Mouse (Mus musculus): ENCODE measurements around the gene Atxn1. TPM values are rescaled to one million over a fixed set of nuclear protein-coding genes. Genes with fewer than 3 reads are reported as not detected.

Atxn1 gene
- polyA plus RNA-seq, 1 experiment = 34.1 TPM

DNA sequence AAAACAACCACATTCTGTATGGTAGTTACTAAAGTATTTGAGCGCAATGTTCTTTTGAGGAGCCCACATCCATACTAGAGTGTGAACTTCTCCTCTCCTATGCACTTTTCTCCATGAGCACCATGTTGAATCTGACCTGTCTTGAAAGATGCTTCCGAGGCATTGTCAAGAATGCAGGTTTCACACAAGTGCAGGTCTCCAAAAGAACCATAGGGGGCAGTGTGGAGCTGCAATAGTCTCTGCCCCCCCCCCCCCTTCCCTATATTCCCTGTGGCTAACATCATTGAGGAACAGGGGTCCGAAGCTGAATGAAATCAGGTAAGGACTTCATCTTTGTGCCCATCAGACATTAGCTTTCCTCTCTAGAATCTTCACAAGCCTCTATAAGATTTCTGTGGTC is 332.7 kb downstream of the Atxn1 start:
- no peaks in the 10 kb centered on the region; the same call in 1 of the 2 replicates for H3K4me1 ChIP-seq (ENCODE audit: control insufficient read depth, insufficient read depth, low read length)
- H3K4me3 ChIP-seq (ENCODE audit: insufficient read depth, low read length) = no peak overlapping the region
- H3K27ac ChIP-seq (ENCODE audit: insufficient read depth, low read length) = no peak overlapping the region
- TF ChIP-seq POLR2A (IDR thresholded peaks at IDR 0.05; ENCODE audit: extremely low read depth, insufficient read depth, low read length) = no peak
- TF ChIP-seq CTCF (IDR thresholded peaks at IDR 0.05; ENCODE audit: extremely low read depth, insufficient read depth, low read length) = peak; percentile 30

GRCm38 (mm10) chr13:45630518-45631290 is 334.1 kb downstream of the Atxn1 start:
- H3K27ac ChIP-seq (ENCODE audit: insufficient read depth, low read length) = no peak overlapping the region
- no peaks in the 10 kb centered on the region for H3K4me1 ChIP-seq (ENCODE audit: control insufficient read depth, insufficient read depth, low read length)
- no peak for TF ChIP-seq POLR2A (IDR thresholded peaks at IDR 0.05; ENCODE audit: extremely low read depth, insufficient read depth, low read length)
- no peak for TF ChIP-seq CTCF (IDR thresholded peaks at IDR 0.05; ENCODE audit: extremely low read depth, insufficient read depth, low read length)
- H3K4me3 ChIP-seq (ENCODE audit: insufficient read depth, low read length) = no peak overlapping the region

DNA sequence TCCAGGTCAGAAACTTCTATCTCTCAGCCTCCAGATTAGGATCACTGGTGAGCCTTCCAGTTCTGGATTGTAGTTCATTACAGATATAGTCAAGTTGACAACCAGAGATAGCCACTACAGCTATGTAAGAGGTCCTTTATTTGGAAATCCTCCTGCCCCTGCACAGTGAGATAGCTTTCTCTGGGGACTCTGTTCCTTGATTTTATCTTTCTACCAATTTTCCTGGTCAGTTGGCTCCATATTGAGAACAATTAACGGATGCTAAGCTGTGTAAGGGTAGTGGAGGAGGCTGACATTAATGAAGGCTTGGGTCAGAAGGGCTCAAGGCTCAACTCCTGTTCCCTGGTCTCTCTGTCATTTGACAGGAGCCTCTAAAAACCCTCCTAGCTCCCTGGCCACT is 335.1 kb downstream of the Atxn1 start:
- TF ChIP-seq CTCF (IDR thresholded peaks at IDR 0.05; ENCODE audit: extremely low read depth, insufficient read depth, low read length) (no peak), POLR2A (IDR thresholded peaks at IDR 0.05; ENCODE audit: extremely low read depth, insufficient read depth, low read length) (no peak)
- Histone ChIP-seq H3K4me1 (ENCODE audit: control insufficient read depth, insufficient read depth, low read length) (no peaks in the 10 kb centered on the region), H3K27ac (ENCODE audit: insufficient read depth, low read length) (no peak overlapping the region), H3K4me3 (ENCODE audit: insufficient read depth, low read length) (no peak overlapping the region)

- TF ChIP-seq CTCF (IDR thresholded peaks at IDR 0.05; ENCODE audit: extremely low read depth, insufficient read depth, low read length) (no peak), POLR2A (IDR thresholded peaks at IDR 0.05; ENCODE audit: extremely low read depth, insufficient read depth, low read length) (no peak)
- Histone ChIP-seq H3K27ac (ENCODE audit: insufficient read depth, low read length) (no peak overlapping the region), H3K4me1 (ENCODE audit: control insufficient read depth, insufficient read depth, low read length) (no peaks in the 10 kb centered on the region), H3K4me3 (ENCODE audit: insufficient read depth, low read length) (no peak overlapping the region)
These were observed 336.5 kb downstream of the Atxn1 start for GRCm38 (mm10) chr13:45628341-45628740.

DNA sequence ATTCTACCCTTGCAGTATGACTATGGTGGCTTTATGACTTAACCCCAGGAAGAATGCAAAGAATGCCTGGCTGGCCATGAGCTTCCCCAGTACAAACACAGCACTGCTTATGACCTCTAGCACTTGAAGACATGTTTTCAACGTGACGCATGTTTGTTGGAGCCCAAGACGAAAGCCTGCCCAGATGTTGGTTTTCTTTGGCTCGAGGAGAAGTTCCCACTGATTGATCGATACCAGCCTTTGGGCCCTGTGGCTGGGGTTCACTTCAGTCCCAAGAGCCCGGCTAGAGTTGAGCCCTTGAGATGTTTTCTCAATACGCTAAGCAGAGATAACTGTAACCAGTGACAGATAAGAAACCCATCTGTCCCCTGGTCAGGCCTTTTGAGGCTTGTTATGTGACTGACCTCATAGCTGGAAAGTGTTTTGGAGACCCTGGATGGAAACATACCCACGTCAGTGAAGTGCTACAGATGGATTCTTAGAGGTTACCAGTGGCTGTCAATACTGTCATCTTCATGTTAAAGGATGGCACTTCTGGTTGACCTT is 337.5 kb downstream of the Atxn1 start:
- Histone ChIP-seq H3K4me1 (ENCODE audit: control insufficient read depth, insufficient read depth, low read length) (no peaks in the 10 kb centered on the region), H3K4me3 (ENCODE audit: insufficient read depth, low read length) (no peak overlapping the region), H3K27ac (ENCODE audit: insufficient read depth, low read length) (no peak overlapping the region)
- TF ChIP-seq POLR2A (IDR thresholded peaks at IDR 0.05; ENCODE audit: extremely low read depth, insufficient read depth, low read length) = no peak
- no peak for TF ChIP-seq CTCF (IDR thresholded peaks at IDR 0.05; ENCODE audit: extremely low read depth, insufficient read depth, low read length)

DNA sequence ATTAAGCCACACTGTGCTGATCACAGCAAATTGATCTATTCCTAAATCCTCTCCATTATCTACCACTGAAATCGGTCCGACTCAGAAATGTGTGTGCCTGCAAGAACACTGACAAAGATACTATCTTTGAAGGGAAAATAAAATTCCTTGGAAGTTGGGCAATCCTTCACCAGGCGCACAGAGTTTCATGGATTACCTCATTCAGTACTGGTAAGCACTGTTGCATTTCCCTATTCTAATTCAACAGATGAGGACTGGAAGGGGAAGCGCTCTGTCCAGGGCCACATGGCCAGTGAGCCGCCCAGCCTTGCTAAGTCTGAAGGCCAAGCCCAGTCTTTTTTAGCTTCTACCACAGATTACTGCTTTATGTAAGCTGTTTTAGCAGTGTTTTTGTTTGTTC is 339.1 kb downstream of the Atxn1 start:
- no peaks in the 10 kb centered on the region for H3K4me1 ChIP-seq (ENCODE audit: control insufficient read depth, insufficient read depth, low read length)
- no peak overlapping the region for H3K27ac ChIP-seq (ENCODE audit: insufficient read depth, low read length)
- TF ChIP-seq CTCF (IDR thresholded peaks at IDR 0.05; ENCODE audit: extremely low read depth, insufficient read depth, low read length) = no peak
- no peak for TF ChIP-seq POLR2A (IDR thresholded peaks at IDR 0.05; ENCODE audit: extremely low read depth, insufficient read depth, low read length)
- no peak overlapping the region for H3K4me3 ChIP-seq (ENCODE audit: insufficient read depth, low read length)

- TF ChIP-seq CTCF (IDR thresholded peaks at IDR 0.05; ENCODE audit: extremely low read depth, insufficient read depth, low read length) (no peak), POLR2A (IDR thresholded peaks at IDR 0.05; ENCODE audit: extremely low read depth, insufficient read depth, low read length) (no peak)
- peak overlapping the region; percentile 42; the same call in 1 of the 2 replicates for H3K27ac ChIP-seq (ENCODE audit: insufficient read depth, low read length)
- peaks cover 3% of the 10 kb centered on the region for H3K4me1 ChIP-seq (ENCODE audit: control insufficient read depth, insufficient read depth, low read length)
- no peak overlapping the region for H3K4me3 ChIP-seq (ENCODE audit: insufficient read depth, low read length)
These were observed 341.0 kb downstream of the Atxn1 start for GRCm38 (mm10) chr13:45623846-45624245.

DNA sequence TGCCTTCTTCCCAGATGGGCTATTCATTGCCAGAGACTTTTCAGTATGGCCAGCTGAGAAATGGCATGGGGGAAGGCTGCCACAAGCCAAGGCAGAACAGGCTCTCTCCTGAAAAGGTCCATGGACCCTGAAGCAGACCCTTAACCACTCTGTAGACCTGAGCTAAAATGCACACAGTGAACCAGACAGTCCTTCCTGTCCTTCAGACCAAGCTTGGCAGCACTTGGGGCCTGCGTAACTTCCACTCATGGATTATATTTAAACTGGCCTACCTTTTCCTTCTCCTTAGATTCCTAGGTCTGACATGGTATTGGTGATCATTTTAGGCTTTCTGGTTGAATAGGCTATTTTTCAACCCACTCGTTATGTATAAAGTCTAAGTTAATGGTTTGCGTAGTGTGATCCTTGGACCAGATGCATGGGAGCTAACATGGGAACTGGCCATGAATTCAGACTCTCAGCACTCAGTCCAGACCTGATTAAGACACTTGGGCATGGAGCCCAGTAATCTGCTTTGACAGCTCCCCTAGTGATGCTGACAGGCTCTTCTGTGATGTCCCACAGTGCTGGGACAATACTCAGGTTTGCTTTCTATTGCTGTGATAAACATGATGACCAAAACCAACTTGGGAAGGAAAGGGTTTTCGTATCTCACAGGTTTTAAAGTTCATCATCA is 341.8 kb downstream of the Atxn1 start:
- TF ChIP-seq POLR2A (IDR thresholded peaks at IDR 0.05; ENCODE audit: extremely low read depth, insufficient read depth, low read length) = no peak
- no peak for TF ChIP-seq CTCF (IDR thresholded peaks at IDR 0.05; ENCODE audit: extremely low read depth, insufficient read depth, low read length)
- no peak overlapping the region for H3K4me3 ChIP-seq (ENCODE audit: insufficient read depth, low read length)
- peaks cover 4% of the 10 kb centered on the region for H3K4me1 ChIP-seq (ENCODE audit: control insufficient read depth, insufficient read depth, low read length)
- no peak overlapping the region; the same call in 1 of the 2 replicates for H3K27ac ChIP-seq (ENCODE audit: insufficient read depth, low read length)

DNA sequence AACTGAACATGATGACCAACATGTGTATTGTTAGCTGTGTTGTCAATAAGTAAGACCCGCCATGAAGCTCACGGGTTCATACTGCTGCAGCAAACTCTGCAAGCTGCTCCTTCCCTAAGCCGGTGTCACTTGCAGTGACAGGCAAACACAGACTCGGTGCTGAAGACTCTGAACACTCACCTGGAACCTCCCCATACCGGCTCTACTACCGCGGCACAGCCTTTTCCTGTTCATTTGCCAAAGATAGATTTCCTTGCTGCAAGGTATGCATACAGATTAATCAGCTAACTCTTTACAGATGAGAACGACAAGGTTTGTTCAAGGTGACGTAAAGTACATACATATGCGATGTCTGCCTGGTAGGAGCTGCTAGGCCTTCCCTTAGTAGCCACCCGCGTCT is 344.1 kb downstream of the Atxn1 start:
- Histone ChIP-seq H3K4me3 (ENCODE audit: insufficient read depth, low read length) (no peak overlapping the region), H3K4me1 (ENCODE audit: control insufficient read depth, insufficient read depth, low read length) (peaks cover 4% of the 10 kb centered on the region), H3K27ac (ENCODE audit: insufficient read depth, low read length) (no peak overlapping the region)
- no peak for TF ChIP-seq CTCF (IDR thresholded peaks at IDR 0.05; ENCODE audit: extremely low read depth, insufficient read depth, low read length)
- no peak for TF ChIP-seq POLR2A (IDR thresholded peaks at IDR 0.05; ENCODE audit: extremely low read depth, insufficient read depth, low read length)

Data from cortical plate, adult 2 months (tissue).